Mouse (Mus musculus) mouse embryonic stem cell (cell line): ENCODE results near the gene Aldh16a1.
"Not testable (repeated sequence)": the region's sequence is repeated elsewhere in the genome, so short reads cannot be mapped to it uniquely, and the experiment has no call there.

Experiments
- in situ Hi-C, 2 experiments: fragments of 300-500 bp; cut with MboI; formaldehyde crosslinking; loops; 1 replicate in 1 of 2; 3 replicates in 1 of 2; pipeline ENCODE4 v1.14.3; 2019 to 2020; ENCODE audit warnings: low sequenced_read_pairs in 2 of 2, low pct_unique_long_range_greater_than_20kb in 1 of 2, mixed read lengths in 1 of 2; ENCODE audit not compliant: unreplicated experiment in 1 of 2

The Aldh16a1 gene

GRCm38 (mm10) chr7:45162551-45162950, 8.2 kb upstream of the Aldh16a1 start:
- in situ Hi-C loops: no loop called here

GRCm38 (mm10) chr7:45161612-45162473, 7.5 kb upstream of the Aldh16a1 start:
- in situ Hi-C loops: no loop called here

- in situ Hi-C loops: no loop called here
Observed at GRCm38 (mm10) chr7:45160866-45161265, 6.5 kb upstream of the Aldh16a1 start.

- in situ Hi-C loops: no loop called here
Observed at GRCm38 (mm10) chr7:45160316-45160800, 6.0 kb upstream of the Aldh16a1 start.

GRCm38 (mm10) chr7:45158991-45159390, 4.6 kb upstream of the Aldh16a1 start:
- in situ Hi-C loops: no loop called here

GRCm38 (mm10) chr7:45157459-45157858, 3.1 kb upstream of the Aldh16a1 start:
- in situ Hi-C loops: no loop called here

GRCm38 (mm10) chr7:45156206-45156605, 1.8 kb upstream of the Aldh16a1 start:
- in situ Hi-C loops: no loop called here

- in situ Hi-C loops: no loop called here
Observed at GRCm38 (mm10) chr7:45155590-45155989, 1.2 kb upstream of the Aldh16a1 start.

- in situ Hi-C loops: no loop called here
Observed at GRCm38 (mm10) chr7:45154993-45155514, 670 bp upstream of the Aldh16a1 start.

- in situ Hi-C loops: no loop called here
Observed at GRCm38 (mm10) chr7:45153586-45153985, 798 bp downstream of the Aldh16a1 start.

- in situ Hi-C loops: not testable (repeated sequence)
Observed at GRCm38 (mm10) chr7:45153052-45153451, 1.3 kb downstream of the Aldh16a1 start.

- in situ Hi-C loops: no loop called here
Observed at GRCm38 (mm10) chr7:45151303-45151702, 3.1 kb downstream of the Aldh16a1 start.

GRCm38 (mm10) chr7:45150321-45150720, 4.1 kb downstream of the Aldh16a1 start:
- in situ Hi-C loops: no loop called here

- in situ Hi-C loops: no loop called here
Observed at GRCm38 (mm10) chr7:45149545-45149944, 4.8 kb downstream of the Aldh16a1 start.

GRCm38 (mm10) chr7:45148534-45149098, 5.8 kb downstream of the Aldh16a1 start:
- in situ Hi-C loops: no loop called here

GRCm38 (mm10) chr7:45147899-45148298, 6.5 kb downstream of the Aldh16a1 start:
- in situ Hi-C loops: no loop called here

GRCm38 (mm10) chr7:45147267-45147666, 7.1 kb downstream of the Aldh16a1 start:
- in situ Hi-C loops: no loop called here

GRCm38 (mm10) chr7:45145460-45145859, 8.9 kb downstream of the Aldh16a1 start:
- in situ Hi-C loops: no loop called here

- in situ Hi-C loops: no loop called here
Observed at GRCm38 (mm10) chr7:45144368-45145174, 9.8 kb downstream of the Aldh16a1 start.
